Mouse (Mus musculus) limb, embryonic 11.5 days (tissue): ENCODE measurements around the gene Mex3d. TPM values are rescaled to one million over a fixed set of nuclear protein-coding genes. Genes with fewer than 3 reads are reported as not detected.
A peak's percentile ranks its signal among the peaks of the same experiment; 100 is the strongest.

Experiments
- ATAC-seq: fragments of 200-750 bp; cut with Nextera tagmentation; 2 replicates; pipeline ENCODE4 v1.8.0; 2017; ENCODE audit warnings: low read depth; ENCODE audit not compliant: insufficient number of reproducible peaks, low FRiP score, low TSS enrichment
- DNase-seq: peaks from one replicate; pipeline ENCODE4 v3.0.0-alpha.2; 2015; ENCODE audit warnings: low spot score
- H3K27ac ChIP-seq: fragments of 300-500 bp; sonication (generic); replicated peaks from 2 replicates; pipeline ENCODE4 v1.5.1; 2014; ENCODE audit warnings: low read depth, mild to moderate bottlenecking, low read length
- H3K27me3 ChIP-seq: fragments of 300-500 bp; sonication (generic); 2 replicates; pipeline ENCODE4 v1.6.1; 2014; ENCODE audit warnings: mild to moderate bottlenecking, low read length, mixed read lengths; ENCODE audit not compliant: control insufficient read depth, insufficient read depth
- H3K36me3 ChIP-seq: fragments of 300-500 bp; sonication (generic); 2 replicates; pipeline ENCODE4 v1.6.1; 2014; ENCODE audit warnings: mild to moderate bottlenecking, low read length, moderate library complexity, mixed read lengths; ENCODE audit not compliant: control insufficient read depth, insufficient read depth
- H3K4me1 ChIP-seq: fragments of 300-500 bp; sonication (generic); 2 replicates; pipeline ENCODE4 v1.6.1; 2014; ENCODE audit warnings: low read length, mixed read lengths; ENCODE audit not compliant: control insufficient read depth, insufficient read depth
- H3K4me2 ChIP-seq: fragments of 300-500 bp; sonication (generic); 2 replicates; pipeline ENCODE4 v1.6.1; 2014; ENCODE audit warnings: low read depth, mild to moderate bottlenecking, moderate library complexity; ENCODE audit not compliant: severe bottlenecking
- H3K4me3 ChIP-seq: fragments of 300-500 bp; sonication (generic); 2 replicates; pipeline ENCODE4 v1.5.1; 2014; ENCODE audit warnings: low read depth, low read length
- H3K9ac ChIP-seq: fragments of 300-500 bp; sonication (generic); 2 replicates; pipeline ENCODE4 v1.6.1; 2014; ENCODE audit warnings: mild to moderate bottlenecking, low read length
- H3K9me3 ChIP-seq: fragments of 300-500 bp; sonication (generic); 2 replicates; pipeline ENCODE4 v1.6.1; 2016; ENCODE audit warnings: low read length; ENCODE audit not compliant: control insufficient read depth
- WGBS: fragments of 180-500 bp; shearing (Covaris S2); extraction: QIAGEN DNeasy Blood & Tissue Kit; methylation state at CpG from one replicate; pipeline ENCODE4 v1.1.7; 2014; 5-methylcytosine and 5-hydroxymethylcytosine counted together
- polyA plus RNA-seq: library from polyadenylated mRNA; unstranded; fragments of >200 nt; fragmentation: Nextera tagmentation; extraction: Ambion mirVana; gene quantifications from 2 replicates; pipeline ENCODE4 v1.2.1, GENCODE M21; 2014

The Mex3d gene
- polyA plus RNA-seq, 1 experiment from 2014 or later: 9.8 TPM

DNA sequence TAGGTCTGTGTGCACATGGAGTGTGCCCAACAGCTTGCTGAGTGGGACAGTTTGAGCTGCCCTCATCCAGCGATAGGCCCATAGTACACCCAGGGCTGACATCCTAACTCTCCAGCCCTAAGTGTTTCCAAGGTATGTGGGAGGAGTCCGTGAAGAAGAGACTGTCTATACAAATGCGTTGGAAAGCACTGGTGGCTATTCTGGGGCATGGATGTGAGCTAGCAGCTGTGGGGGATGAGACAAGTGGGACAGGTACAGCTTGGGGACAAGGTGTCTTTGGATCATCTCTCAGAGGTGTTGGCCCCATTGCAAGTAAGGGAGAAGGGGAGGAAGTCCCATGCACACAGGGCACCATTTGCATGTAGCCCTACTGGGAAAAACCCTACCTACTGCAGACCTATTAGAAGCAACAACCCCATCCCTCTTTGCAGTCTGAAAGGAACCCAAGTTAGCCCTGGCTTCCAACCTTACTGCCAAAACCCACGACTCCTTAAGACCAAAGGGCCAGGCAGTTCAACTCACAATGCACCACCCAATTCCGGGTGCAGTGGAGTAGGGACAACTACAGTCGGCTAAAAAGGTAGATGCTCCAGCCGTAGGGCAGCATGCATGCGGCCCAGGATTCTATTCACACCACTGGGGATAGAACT is 10.2 kb upstream of the Mex3d start:
- H3K4me2 ChIP-seq: peak overlapping the region; percentile 87
- H3K4me1 ChIP-seq: peaks cover 19% of the 10 kb centered on the region
- peak overlapping the region; percentile 99 for H3K27ac ChIP-seq
- no peaks in the 10 kb centered on the region for H3K27me3 ChIP-seq
- ATAC-seq (no peak), DNase-seq (no peak)
- peaks cover 28% of the 10 kb centered on the region for H3K36me3 ChIP-seq
- peak overlapping the region; percentile 70 for H3K4me3 ChIP-seq
- H3K9ac ChIP-seq: peak overlapping the region; percentile 98
- WGBS: 65% methylated on average over 8 of the region's 8 CpGs
- H3K9me3 ChIP-seq: no peaks in the 10 kb centered on the region

DNA sequence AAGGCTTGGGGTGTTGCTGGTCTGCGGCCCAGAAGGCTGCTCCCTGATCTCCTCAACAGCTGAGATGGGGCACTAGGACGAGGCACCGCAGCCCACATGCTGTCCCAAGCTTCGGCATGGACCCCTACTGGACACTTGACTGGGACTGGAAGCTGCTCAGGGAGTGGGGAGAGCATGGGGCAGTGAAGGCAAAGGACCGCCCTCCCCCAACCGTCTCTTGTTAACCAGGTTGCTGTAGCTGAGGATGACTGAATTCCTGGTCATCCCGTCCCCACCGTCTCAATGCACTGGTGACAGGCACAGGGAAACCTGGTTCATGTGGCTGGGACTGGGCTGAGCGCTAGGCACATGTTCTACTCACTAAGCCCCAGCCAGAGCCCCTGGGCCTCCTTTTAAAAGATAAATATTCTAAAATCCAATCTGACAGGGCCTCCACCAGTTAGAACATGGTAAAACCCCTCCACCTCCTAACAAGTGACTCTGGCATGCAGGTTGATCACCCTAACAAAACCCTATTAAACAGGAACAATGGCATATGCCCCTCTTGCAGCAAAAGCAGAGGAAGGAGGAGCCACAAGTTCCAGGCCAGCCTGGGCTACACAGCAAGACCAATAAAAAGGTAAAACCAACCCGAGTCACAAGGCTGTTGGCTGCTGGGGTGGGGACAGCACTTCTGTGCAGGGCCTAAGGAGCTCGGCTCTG is 9.5 kb upstream of the Mex3d start:
- H3K4me1 ChIP-seq: peaks cover 19% of the 10 kb centered on the region
- no peak for DNase-seq
- no peak overlapping the region for H3K9ac ChIP-seq
- H3K4me2 ChIP-seq: peak overlapping the region; percentile 87
- H3K27me3 ChIP-seq: no peaks in the 10 kb centered on the region
- WGBS: 92% methylated on average over 11 of the region's 11 CpGs
- peak overlapping the region; percentile 70 for H3K4me3 ChIP-seq
- peaks cover 28% of the 10 kb centered on the region for H3K36me3 ChIP-seq
- no peaks in the 10 kb centered on the region for H3K9me3 ChIP-seq
- no peak overlapping the region; the same call in 1 of the 2 replicates for H3K27ac ChIP-seq
- no peak for ATAC-seq

- no peak for DNase-seq
- Histone ChIP-seq H3K4me1 (peaks cover 10% of the 10 kb centered on the region), H3K4me3 (no peak overlapping the region), H3K9me3 (no peaks in the 10 kb centered on the region), H3K36me3 (peaks cover 36% of the 10 kb centered on the region), H3K4me2 (no peak overlapping the region), H3K27ac (no peak overlapping the region), H3K27me3 (no peaks in the 10 kb centered on the region), H3K9ac (no peak overlapping the region)
- ATAC-seq: no peak
- 95% methylated on average over 35 of the region's 35 CpGs for WGBS
These were observed 7.7 kb upstream of the Mex3d start for GRCm38 (mm10) chr10:80395025-80395627.

DNA sequence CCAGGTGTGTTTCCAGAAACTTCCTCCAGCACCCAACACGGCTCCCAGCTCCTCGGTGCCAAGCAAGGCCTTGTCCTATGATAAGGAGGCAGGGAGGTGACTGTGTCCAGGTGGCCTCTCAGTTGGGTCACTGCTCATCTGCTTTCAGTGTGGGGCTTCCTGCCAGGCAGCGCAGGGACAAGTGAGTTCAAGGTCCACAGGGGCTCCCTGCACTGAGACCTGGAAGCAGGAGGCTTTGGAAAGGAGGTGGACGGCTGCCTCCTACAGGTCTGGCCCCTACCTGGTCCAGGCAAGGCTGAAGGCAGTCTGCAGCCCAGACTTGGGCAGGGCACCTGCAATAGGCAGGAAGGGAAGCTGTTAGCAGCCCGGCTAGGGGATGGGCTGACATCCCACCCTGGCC is 5.2 kb upstream of the Mex3d start:
- no peaks in the 10 kb centered on the region for H3K27me3 ChIP-seq
- H3K9ac ChIP-seq: no peak overlapping the region
- peaks cover 36% of the 10 kb centered on the region for H3K36me3 ChIP-seq
- DNase-seq: no peak
- H3K4me3 ChIP-seq: no peak overlapping the region
- H3K27ac ChIP-seq: no peak overlapping the region
- no peak overlapping the region for H3K4me2 ChIP-seq
- no peaks in the 10 kb centered on the region for H3K9me3 ChIP-seq
- 94% methylated on average over 5 of the region's 5 CpGs for WGBS
- no peak for ATAC-seq
- H3K4me1 ChIP-seq: peaks cover 19% of the 10 kb centered on the region

- Histone ChIP-seq H3K9ac (no peak overlapping the region), H3K27ac (no peak overlapping the region), H3K27me3 (no peaks in the 10 kb centered on the region), H3K4me1 (peaks cover 11% of the 10 kb centered on the region), H3K9me3 (no peaks in the 10 kb centered on the region), H3K4me3 (no peak overlapping the region), H3K4me2 (peak overlapping the region; percentile 0; the same call in 1 of the 2 replicates), H3K36me3 (peaks cover 34% of the 10 kb centered on the region)
- ATAC-seq (no peak), DNase-seq (no peak)
- 88% methylated on average over 9 of the region's 9 CpGs for WGBS
These were observed 3.2 kb upstream of the Mex3d start for GRCm38 (mm10) chr10:80390697-80391096.

DNA sequence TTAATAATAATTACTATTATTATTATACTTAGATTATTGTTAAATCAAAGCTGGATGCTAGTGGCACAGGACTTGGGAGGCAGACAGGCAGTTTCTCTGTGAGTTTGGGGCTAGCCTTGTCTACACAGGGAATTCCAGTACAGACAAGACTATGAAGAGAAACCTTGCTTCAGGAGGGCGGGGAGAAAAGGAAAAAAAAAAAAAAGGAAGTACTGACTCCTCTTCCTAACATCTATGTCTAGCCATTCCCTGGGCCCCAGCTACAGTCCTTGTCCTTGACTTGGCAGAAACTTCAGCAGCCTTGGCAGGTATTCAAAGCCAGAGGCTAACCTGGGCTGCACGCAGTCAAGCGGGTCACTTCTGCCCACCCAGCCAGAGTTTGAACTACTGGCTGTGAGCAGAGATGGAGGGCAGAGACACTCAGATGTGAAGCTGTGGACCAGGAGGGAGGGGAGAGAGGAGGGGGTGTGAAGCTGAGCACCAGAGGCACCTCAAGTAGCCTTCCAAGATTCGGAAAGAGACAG is 1.8 kb upstream of the Mex3d start:
- peaks cover 23% of the 10 kb centered on the region for H3K4me1 ChIP-seq
- no peaks in the 10 kb centered on the region for H3K9me3 ChIP-seq
- no peak for ATAC-seq
- H3K27ac ChIP-seq: no peak overlapping the region
- WGBS: 81% methylated on average over 4 of the region's 4 CpGs
- peaks cover 27% of the 10 kb centered on the region for H3K36me3 ChIP-seq
- no peak for DNase-seq
- no peak overlapping the region for H3K4me3 ChIP-seq
- H3K4me2 ChIP-seq: no peak overlapping the region
- no peaks in the 10 kb centered on the region for H3K27me3 ChIP-seq
- no peak overlapping the region for H3K9ac ChIP-seq

- ATAC-seq: no peak
- peaks cover 28% of the 10 kb centered on the region for H3K4me1 ChIP-seq
- no peaks in the 10 kb centered on the region for H3K27me3 ChIP-seq
- H3K36me3 ChIP-seq: peaks cover 22% of the 10 kb centered on the region
- no peak overlapping the region for H3K27ac ChIP-seq
- DNase-seq: no peak
- 11% methylated on average over 2 of the region's 2 CpGs for WGBS
- no peaks in the 10 kb centered on the region for H3K9me3 ChIP-seq
- H3K9ac ChIP-seq: no peak overlapping the region
- H3K4me3 ChIP-seq: no peak overlapping the region
- H3K4me2 ChIP-seq: peak overlapping the region; percentile 92; the same call in 1 of the 2 replicates
These were observed 1.3 kb upstream of the Mex3d start for GRCm38 (mm10) chr10:80388731-80389130.

- Histone ChIP-seq H3K27me3 (no peaks in the 10 kb centered on the region), H3K4me2 (peak overlapping the region; percentile 90), H3K9ac (peak overlapping the region; percentile 96), H3K4me3 (peak overlapping the region; percentile 99), H3K36me3 (peaks cover 19% of the 10 kb centered on the region), H3K4me1 (peaks cover 37% of the 10 kb centered on the region), H3K27ac (peak overlapping the region; percentile 78), H3K9me3 (no peaks in the 10 kb centered on the region)
- under 1% methylated on average over 59 of the region's 94 CpGs for WGBS
- ATAC-seq (no peak), DNase-seq (peak; percentile 50)
These were observed 556 bp downstream of the Mex3d start for GRCm38 (mm10) chr10:80386735-80387471.
